Comparison of ENCODE assay signal across 15 mouse cellular contexts in the genomic region with DNA sequence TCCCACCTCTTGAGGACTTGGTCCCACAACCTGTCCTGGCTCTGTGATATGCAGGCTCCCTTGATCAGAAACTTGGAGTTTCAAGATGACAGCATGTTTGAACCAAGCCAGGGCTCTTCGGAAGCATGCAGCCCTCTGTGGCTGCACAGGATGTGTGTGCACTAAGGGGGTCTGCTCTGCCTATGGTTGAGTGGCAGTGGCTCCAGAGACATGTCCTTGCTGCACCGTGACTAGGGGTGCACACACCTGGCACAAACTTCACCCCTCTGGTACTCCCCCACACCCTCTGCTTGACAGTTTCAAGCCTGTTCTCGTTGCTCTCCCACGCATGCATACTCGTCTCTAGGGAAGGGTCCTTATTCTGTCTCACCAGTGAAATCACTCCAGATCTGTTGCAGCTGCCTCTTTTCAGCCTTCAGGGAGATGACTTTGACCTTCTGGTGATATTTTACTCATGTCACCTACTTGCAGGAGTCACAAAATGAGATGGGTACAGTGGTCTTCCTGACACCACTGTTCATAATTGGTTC.
"Had no signal": no experiment of that assay in that cellular context is flagged by ENCODE, and none has a peak within 500 bp of the region (broad histone marks: within the 10 kb centered on the region; RNA-seq: fewer than 3 reads in every experiment).

No protein-coding gene starts in this region.

- H3K27me3 ChIP-seq: liver, embryonic 15.5 days; midbrain, embryonic 13.5 days; stomach, embryonic 15.5 days had no signal

- H3K36me3 ChIP-seq: limb, embryonic 10.5 days; liver, embryonic 15.5 days; stomach, embryonic 15.5 days had no signal

- H3K4me1 ChIP-seq: limb, embryonic 10.5 days; liver, embryonic 15.5 days; midbrain, embryonic 13.5 days; stomach, embryonic 15.5 days had no signal

- H3K4me3 ChIP-seq: left cerebral cortex, adult 2 months; limb, embryonic 10.5 days; liver, embryonic 15.5 days; midbrain, embryonic 13.5 days; stomach, embryonic 15.5 days had no signal

- H3K27ac ChIP-seq: left cerebral cortex, adult 2 months; limb, embryonic 10.5 days; liver, embryonic 15.5 days; midbrain, embryonic 13.5 days; stomach, embryonic 15.5 days had no signal

- H3K4me2 ChIP-seq: liver, embryonic 11.5 days; liver, embryonic 15.5 days; midbrain, embryonic 13.5 days; stomach, embryonic 15.5 days had no signal

- DNase-seq: kidney, adult 9 months; lung, adult 2 months; lung, postnatal 36 days; right cerebral cortex, postnatal 14 days; thymus, adult 2 months; thymus, postnatal 25 days had no signal

- H3K9me3 ChIP-seq: limb, embryonic 10.5 days; liver, embryonic 15.5 days; midbrain, embryonic 13.5 days; stomach, embryonic 15.5 days had no signal

- H3K9ac ChIP-seq: liver, embryonic 15.5 days; midbrain, embryonic 13.5 days; stomach, embryonic 15.5 days had no signal

- ATAC-seq: inflammation-experienced regulatory T-cells, adult 6 months; intestine, postnatal 0 days; lung, postnatal 0 days; midbrain, embryonic 13.5 days had no signal
